Mouse (Mus musculus) MEL (cell line): ENCODE data around the gene Psors1c2. TPM values are rescaled to one million over a fixed set of nuclear protein-coding genes. Genes with fewer than 3 reads are reported as not detected.
A peak's percentile ranks its signal among the peaks of the same experiment; 100 is the strongest.

Source experiments
- DNase-seq: peaks from one replicate; pipeline ENCODE4 v3.0.0; 2011; ENCODE audit warnings: low read depth, low spot score
- H3K27ac ChIP-seq: 2 replicates; pipeline ENCODE4 v1.5.1; 2012; ENCODE audit warnings: low read depth, mild to moderate bottlenecking, control low read depth, low read length, moderate library complexity; ENCODE audit not compliant: control insufficient read depth
- H3K27me3 ChIP-seq, 2 experiments: fragments of 150-350 bp in 1 of 2; sonication (generic) in 1 of 2; 2 replicates each; pipeline ENCODE4 v1.6.1; 2012; ENCODE audit warnings: low read length in 2 of 2, mild to moderate bottlenecking in 2 of 2, improper control_type of control experiment in 1 of 2, moderate library complexity in 1 of 2; ENCODE audit not compliant: insufficient read depth in 2 of 2, control insufficient read depth in 1 of 2
- H3K36me3 ChIP-seq, 2 experiments: 2 replicates each; pipeline ENCODE4 v1.6.1; 2012 to 2014; ENCODE audit warnings: low read length in 2 of 2, improper control_type of control experiment in 1 of 2, inconsistent platforms in 1 of 2, mild to moderate bottlenecking in 1 of 2; ENCODE audit not compliant: insufficient read depth in 2 of 2, control insufficient read depth in 1 of 2
- H3K4me1 ChIP-seq, 2 experiments: fragments of 150-350 bp in 1 of 2; sonication (generic) in 1 of 2; 2 replicates each; pipeline ENCODE4 v1.6.1; 2012; ENCODE audit warnings: low read length in 2 of 2, improper control_type of control experiment in 1 of 2, mild to moderate bottlenecking in 1 of 2; ENCODE audit not compliant: insufficient read depth in 2 of 2, control insufficient read depth in 1 of 2
- H3K4me3 ChIP-seq, 2 experiments: fragments of 150-350 bp in 1 of 2; sonication (generic) in 1 of 2; 2 replicates each; pipeline ENCODE4 v1.5.1; 2012; ENCODE audit warnings: low read depth in 2 of 2, low read length in 2 of 2, mild to moderate bottlenecking in 2 of 2, moderate library complexity in 2 of 2, control low read depth in 1 of 2, improper control_type of control experiment in 1 of 2; ENCODE audit not compliant: control insufficient read depth in 1 of 2, insufficient read depth in 1 of 2
- H3K79me2 ChIP-seq: 2 replicates; pipeline ENCODE4 v1.6.1; 2012; ENCODE audit warnings: mild to moderate bottlenecking, low read length, moderate library complexity; ENCODE audit not compliant: control insufficient read depth, poor library complexity, insufficient read depth
- H3K9ac ChIP-seq: 2 replicates; pipeline ENCODE4 v1.6.1; 2012; ENCODE audit warnings: low read depth, mild to moderate bottlenecking, control low read depth, low read length, moderate library complexity; ENCODE audit not compliant: control insufficient read depth, poor library complexity, severe bottlenecking
- H3K9me3 ChIP-seq: fragments of 150-350 bp; sonication (generic); replicated peaks from 2 replicates; pipeline ENCODE4 v1.6.1; 2012; ENCODE audit warnings: mild to moderate bottlenecking, low read length, improper control_type of control experiment, moderate library complexity; ENCODE audit not compliant: insufficient read depth
- BHLHE40 ChIP-seq: IDR thresholded peaks from 2 replicates; pipeline ENCODE4 v1.6.1; 2012; ENCODE audit warnings: low read depth, mild to moderate bottlenecking, inconsistent platforms, low read length, improper control_type of control experiment, borderline replicate concordance
- CTCF ChIP-seq, 3 experiments: IDR thresholded peaks in 2 of 3; conservative IDR thresholded peaks in 1 of 3; 2 replicates each; pipeline ENCODE4 v1.5.1; 2011 to 2012; ENCODE audit warnings: low read length in 3 of 3, low read depth in 2 of 3, mild to moderate bottlenecking in 2 of 3, improper control_type of control experiment in 1 of 3, inconsistent platforms in 1 of 3, mixed read lengths in 1 of 3, moderate library complexity in 1 of 3; ENCODE audit not compliant: control insufficient read depth in 1 of 3, insufficient read depth in 1 of 3, poor library complexity in 1 of 3, severe bottlenecking in 1 of 3
- HCFC1 ChIP-seq: IDR thresholded peaks from 2 replicates; pipeline ENCODE4 v1.6.1; 2012; ENCODE audit warnings: low read depth, mild to moderate bottlenecking, inconsistent platforms, low read length, improper control_type of control experiment, moderate library complexity
- KAT2A ChIP-seq: conservative IDR thresholded peaks from 2 replicates; pipeline ENCODE4 v1.6.1; 2012; ENCODE audit warnings: low read depth, low read length, improper control_type of control experiment, inconsistent platforms
- MAFK ChIP-seq: IDR thresholded peaks from 2 replicates; pipeline ENCODE4 v1.6.1; 2011; ENCODE audit warnings: low read depth, mild to moderate bottlenecking, low read length, improper control_type of control experiment, borderline replicate concordance
- MYC ChIP-seq: IDR thresholded peaks from 2 replicates; pipeline ENCODE4 v1.6.1; 2011; ENCODE audit warnings: low read depth, mild to moderate bottlenecking, low read length, improper control_type of control experiment, moderate library complexity
- NRF1 ChIP-seq: IDR thresholded peaks from 2 replicates; pipeline ENCODE4 v1.6.1; 2014; ENCODE audit warnings: low read depth, mild to moderate bottlenecking, inconsistent platforms, low read length, improper control_type of control experiment, moderate library complexity; ENCODE audit not compliant: poor library complexity, insufficient read depth, severe bottlenecking
- RAD21 ChIP-seq: IDR thresholded peaks from 2 replicates; pipeline ENCODE4 v1.6.1; 2011; ENCODE audit warnings: mild to moderate bottlenecking, low read depth, low read length, improper control_type of control experiment
- RCOR1 ChIP-seq: IDR thresholded peaks from 2 replicates; pipeline ENCODE4 v1.6.1; 2012; ENCODE audit warnings: low read depth, mild to moderate bottlenecking, inconsistent platforms, low read length, improper control_type of control experiment
- SMC3 ChIP-seq: IDR thresholded peaks from 2 replicates; pipeline ENCODE4 v1.6.1; 2011; ENCODE audit warnings: low read depth, low read length, improper control_type of control experiment
- USF2 ChIP-seq, 2 experiments: IDR thresholded peaks; 2 replicates each; pipeline ENCODE4 v1.6.1; 2011 to 2012; ENCODE audit warnings: improper control_type of control experiment in 2 of 2, low read length in 2 of 2, borderline replicate concordance in 1 of 2, inconsistent platforms in 1 of 2, low read depth in 1 of 2, mild to moderate bottlenecking in 1 of 2; ENCODE audit not compliant: insufficient read depth in 1 of 2
- ZC3H11A ChIP-seq: IDR thresholded peaks from 2 replicates; pipeline ENCODE4 v1.6.1; 2012; ENCODE audit warnings: low read depth, mild to moderate bottlenecking, inconsistent platforms, low read length, improper control_type of control experiment
- ZKSCAN1 ChIP-seq: IDR thresholded peaks from 2 replicates; pipeline ENCODE4 v1.6.1; 2012; ENCODE audit warnings: low read depth, mild to moderate bottlenecking, inconsistent platforms, low read length, improper control_type of control experiment, moderate library complexity
- ZMIZ1 ChIP-seq: IDR thresholded peaks from 2 replicates; pipeline ENCODE4 v1.6.1; 2012; ENCODE audit warnings: low read depth, mild to moderate bottlenecking, inconsistent platforms, low read length, improper control_type of control experiment, moderate library complexity
- polyA plus RNA-seq, 2 experiments: library from polyadenylated mRNA; stranded (reverse) in 1 of 2; unstranded in 1 of 2; fragments of >175 nt in 1 of 2; fragments of >200 nt in 1 of 2; gene quantifications; 2 replicates each; pipeline versions ENCODE4 v1.2.1 to v1.2.4; 2012; ENCODE audit warnings: low replicate concordance in 2 of 2, low read depth in 1 of 2; ENCODE audit not compliant: insufficient read length in 2 of 2, insufficient read depth in 1 of 2, missing spikeins in 1 of 2
- total RNA-seq: library from RNA; depleted of rRNA; stranded (reverse); fragments of 300-350 nt; gene quantifications from 2 replicates; pipeline ENCODE4 v1.2.3, GENCODE M21; 2012

Gene Psors1c2
- total and polyA plus RNA-seq, 3 experiments, result 0.27 to 1.3 TPM; not detected in 1

DNA sequence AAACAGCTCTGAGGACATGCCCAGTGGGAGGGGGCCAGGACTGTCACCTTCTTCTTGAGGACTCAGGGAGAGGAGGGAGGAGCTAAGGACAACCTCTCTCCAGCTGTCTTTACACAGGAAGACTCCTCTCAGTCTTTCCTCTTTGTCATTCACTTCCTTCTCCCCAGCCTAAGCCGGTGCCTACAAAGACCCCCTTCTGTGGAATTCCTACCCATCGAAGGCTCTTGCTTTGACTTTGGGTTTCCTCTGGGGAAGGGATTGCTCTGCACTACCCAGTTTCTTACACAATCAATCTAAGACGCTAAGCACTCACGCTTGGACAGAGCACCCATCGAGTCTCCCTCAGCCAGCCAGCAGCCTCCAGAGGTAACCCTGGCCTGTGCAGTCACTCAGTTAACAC is 15.6 kb downstream of the Psors1c2 start (continued):
- TF ChIP-seq NRF1, result no peak

- no peaks in the 10 kb centered on the region for H3K27me3 ChIP-seq
- TF ChIP-seq HCFC1, result no peak
- TF ChIP-seq MYC, result no peak
- TF ChIP-seq MAFK, result no peak
- TF ChIP-seq ZC3H11A, result no peak
- TF ChIP-seq KAT2A, result no peak
- TF ChIP-seq ZKSCAN1, result no peak
- no peak for TF ChIP-seq RAD21
- no peak for TF ChIP-seq ZMIZ1
- TF ChIP-seq SMC3, result no peak
- no peak for TF ChIP-seq USF2 (IDR thresholded peaks at IDR 0.05; ENCODE audit: borderline replicate concordance in 1 of 2, insufficient read depth in 1 of 2, low read depth in 1 of 2, low read length in 2 of 2)
Observed at GRCm38 (mm10) chr17:35549437-35550142, 16.6 kb downstream of the Psors1c2 start.

GRCm38 (mm10) chr17:35550143-35550494 is 17.1 kb downstream of the Psors1c2 start:
- no peak overlapping the region for H3K4me3 ChIP-seq
- H3K9ac ChIP-seq, result no peak overlapping the region
- no peak for DNase-seq
- TF ChIP-seq BHLHE40 (no peak), CTCF (IDR thresholded peaks at IDR 0.05 in 2 of 3, conservative IDR thresholded peaks at IDR 0.05 in 1 of 3; ENCODE audit: control insufficient read depth in 1 of 3, insufficient read depth in 1 of 3, low read depth in 2 of 3, low read length in 3 of 3, poor library complexity in 1 of 3, severe bottlenecking in 1 of 3) (peak in 2 of 3 experiments; percentile 18 to 27; a peak in 3 of 6 replicates), RCOR1 (no peak)
- H3K4me1 ChIP-seq, result no peaks in the 10 kb centered on the region
- H3K27ac ChIP-seq, result no peak overlapping the region
- no peaks in the 10 kb centered on the region for H3K36me3 ChIP-seq
- H3K79me2 ChIP-seq, result no peaks in the 10 kb centered on the region
- no peaks in the 10 kb centered on the region for H3K9me3 ChIP-seq
- no peaks in the 10 kb centered on the region for H3K27me3 ChIP-seq

More at GRCm38 (mm10) chr17:35549437-35550142, 16.6 kb downstream of the Psors1c2 start:
- Histone ChIP-seq H3K4me3 (no peak overlapping the region), H3K9me3 (no peaks in the 10 kb centered on the region), H3K4me1 (no peaks in the 10 kb centered on the region), H3K9ac (no peak overlapping the region), H3K79me2 (no peaks in the 10 kb centered on the region), H3K36me3 (no peaks in the 10 kb centered on the region), H3K27ac (no peak overlapping the region)
- no peak for DNase-seq
